Mouse (Mus musculus) testis, adult 2 months (tissue): ENCODE data around the gene Adgrd1.

Experiments
- CTCF ChIP-seq: fragments of 200-500 bp; IDR thresholded peaks from 2 replicates; pipeline ENCODE4 v1.5.1; 2012; ENCODE audit warnings: low read depth, mild to moderate bottlenecking, inconsistent platforms, low read length, moderate library complexity; ENCODE audit not compliant: control insufficient read depth, insufficient read depth, insufficient replicate concordance
- POLR2A ChIP-seq: fragments of 200-500 bp; IDR thresholded peaks from 2 replicates; pipeline ENCODE4 v1.6.1; 2012; ENCODE audit warnings: low read depth, mild to moderate bottlenecking, inconsistent platforms, low read length, moderate library complexity; ENCODE audit not compliant: control insufficient read depth

DNA sequence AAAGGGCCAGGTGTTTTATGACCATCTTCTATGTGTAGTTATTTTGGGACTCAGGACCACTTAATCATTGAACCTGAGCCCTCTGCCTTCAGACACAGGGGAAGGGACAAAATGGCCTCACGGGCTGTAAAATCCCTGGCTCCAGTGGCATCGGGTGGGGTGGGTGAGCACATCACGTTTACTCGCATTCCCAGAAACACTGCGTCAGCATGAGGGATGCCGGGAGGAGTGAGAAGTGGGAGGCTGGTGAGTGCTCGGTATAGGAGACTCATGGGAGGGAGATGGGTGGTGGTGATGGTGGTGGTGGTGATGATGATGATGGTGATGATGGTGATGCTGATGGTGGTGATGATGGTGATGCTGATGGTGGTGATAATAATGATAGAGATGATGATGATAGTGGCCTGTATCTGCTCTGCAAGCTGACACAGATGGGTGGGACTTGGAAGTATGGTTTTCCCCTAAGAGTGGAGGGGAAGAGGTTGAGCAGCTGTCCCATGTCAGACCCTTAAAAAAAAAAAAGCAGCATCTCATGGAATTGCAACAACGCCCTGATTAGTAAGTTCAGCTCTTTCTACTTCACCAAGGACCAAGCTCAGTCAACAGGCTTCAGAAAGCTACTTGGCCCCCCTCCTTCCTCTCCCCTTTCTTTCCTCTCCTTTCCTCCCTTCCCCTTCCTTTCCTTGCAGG is 29.9 kb upstream of the Adgrd1 start:
- TF ChIP-seq POLR2A: no peak
- no peak for TF ChIP-seq CTCF
